Mouse (Mus musculus): ENCODE results near the gene Gm28374.
"Not testable (repeated sequence)": the region's sequence is repeated elsewhere in the genome, so short reads cannot be mapped to it uniquely, and the experiment has no call there.

Gm28374 gene

DNA sequence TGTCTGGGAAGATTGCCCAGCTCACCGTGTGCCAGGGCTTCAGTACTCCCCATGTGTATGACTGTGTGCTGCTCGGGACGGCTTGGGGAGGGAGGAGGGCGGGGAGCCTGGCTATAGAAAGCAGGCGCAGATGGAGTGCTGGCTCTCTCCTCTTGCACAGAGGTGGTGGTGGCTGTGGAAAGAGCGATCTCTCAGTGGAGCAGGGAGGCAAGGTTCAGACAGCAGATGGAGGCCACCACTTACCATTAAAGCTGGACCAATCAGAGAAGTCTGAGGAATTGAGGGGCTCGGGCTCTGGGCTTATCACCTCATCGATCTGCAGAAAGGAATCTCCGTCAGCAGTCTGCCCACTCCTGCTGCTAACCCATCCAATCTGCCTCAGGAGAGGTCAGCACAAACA lies at the start of gene Gm28374:
Gene Gm28374 (minus strand): TSS at position 101 of the 400 bp plus-strand sequence.
- no peak for DNase-seq (ENCODE audit: low read depth, low spot score)

DNA sequence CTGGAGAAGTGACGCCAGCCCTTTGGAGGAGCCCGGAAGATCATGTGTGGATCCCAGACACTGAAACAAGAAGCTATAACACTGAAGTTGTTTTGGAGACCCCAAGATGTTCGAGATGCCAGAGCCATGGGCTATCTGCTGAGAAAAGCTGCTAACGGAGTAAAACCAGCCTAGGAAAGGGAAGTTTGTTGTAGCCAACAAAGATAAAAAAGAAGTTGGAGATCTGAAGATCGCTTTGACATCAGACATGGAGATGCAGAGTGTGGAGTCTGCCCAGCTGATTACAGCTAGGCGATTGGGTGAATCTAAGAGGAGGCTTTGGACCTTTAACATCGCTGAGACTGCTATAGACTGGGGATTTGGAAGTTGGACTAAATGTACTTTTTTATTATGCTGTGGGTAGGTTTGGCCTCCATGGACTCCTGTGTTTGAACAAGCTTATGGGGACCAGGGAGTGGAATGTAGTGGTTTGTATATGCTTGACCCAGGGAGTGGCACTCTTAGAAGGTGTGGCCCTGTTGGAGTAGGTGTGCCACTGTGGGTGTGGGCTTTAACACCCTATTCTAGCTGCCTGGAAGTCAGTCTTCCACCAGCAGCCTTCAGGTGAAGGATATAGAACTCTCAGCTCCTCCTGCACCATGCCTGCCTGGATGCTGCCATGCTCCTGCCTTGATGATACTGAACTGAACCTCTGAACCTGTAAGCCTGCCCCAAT lies 48.5 kb upstream of the Gm28374 start:
- DNase-seq (ENCODE audit: low read depth, low spot score) = not testable (repeated sequence)

DNA sequence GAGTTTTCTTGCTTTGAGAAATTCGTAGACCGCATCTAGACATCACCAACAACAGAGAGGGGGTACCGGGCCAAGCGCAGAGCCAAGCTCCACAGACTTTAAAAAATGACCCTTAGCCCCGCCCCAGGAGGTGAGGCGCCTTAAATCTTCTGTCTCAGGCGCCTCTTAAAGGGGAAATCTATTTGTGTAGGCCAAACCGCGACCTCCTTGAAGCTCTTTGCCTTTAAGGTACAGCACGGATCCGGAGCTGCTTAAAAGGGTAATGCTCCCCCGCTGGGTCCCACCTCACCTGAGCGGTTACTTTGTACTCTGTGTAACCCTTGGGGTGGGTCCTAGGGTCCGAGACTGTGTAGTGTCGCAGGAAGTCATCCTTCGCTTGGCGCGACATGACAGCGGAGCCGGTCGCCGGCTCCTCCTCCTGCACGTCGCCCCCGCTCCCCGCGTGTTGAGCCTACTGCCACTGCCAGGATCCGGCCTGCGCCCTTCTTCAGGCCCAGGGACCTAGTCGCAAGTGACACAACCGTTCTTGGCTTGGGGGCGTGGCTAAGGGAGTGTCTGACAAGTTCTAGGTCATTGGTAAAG lies 45.8 kb upstream of the Gm28374 start, which contains the start of gene Snx15:
Gene Snx15 (minus strand): TSS at position 545 of the 582 bp plus-strand sequence.
- DNase-seq (ENCODE audit: low read depth, low spot score) = peak; percentile 99

DNA sequence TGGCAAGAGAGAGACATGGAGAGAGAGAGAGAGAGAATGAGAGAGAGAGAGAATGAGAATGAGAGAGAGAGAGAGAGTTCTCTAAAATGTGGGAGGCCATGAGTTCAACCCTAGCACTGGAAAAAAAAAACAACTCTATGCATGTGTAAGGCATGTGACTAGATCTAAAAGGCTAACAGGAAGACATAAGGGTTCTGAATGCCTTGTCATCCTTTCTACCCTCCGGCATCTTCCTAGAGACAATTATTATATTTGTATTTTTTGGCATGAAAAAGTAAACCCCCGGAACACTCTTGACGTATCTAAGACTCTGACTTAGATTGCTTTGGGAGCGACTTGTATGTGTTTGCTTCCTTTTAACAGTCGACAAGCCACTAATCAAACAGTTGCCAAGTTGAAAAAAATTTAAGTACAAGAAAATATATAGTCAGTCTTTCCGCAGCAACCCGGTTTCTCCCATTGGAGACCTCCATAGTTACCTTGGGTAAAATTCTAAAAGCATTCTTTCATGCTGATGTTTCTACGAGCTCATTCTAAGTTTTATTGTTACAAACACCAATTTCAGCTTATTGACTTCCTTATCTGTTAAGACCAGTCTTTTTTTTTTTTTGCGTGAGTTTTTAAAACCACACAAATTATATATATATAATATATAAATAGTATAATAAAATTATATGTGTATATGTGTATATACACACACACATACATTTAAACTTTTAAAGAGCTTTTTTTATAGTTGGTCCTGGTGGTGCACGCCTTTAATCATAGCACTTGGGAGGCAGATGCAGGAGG lies 44.9 kb upstream of the Gm28374 start:
- no peak for DNase-seq (ENCODE audit: low read depth, low spot score)

DNA sequence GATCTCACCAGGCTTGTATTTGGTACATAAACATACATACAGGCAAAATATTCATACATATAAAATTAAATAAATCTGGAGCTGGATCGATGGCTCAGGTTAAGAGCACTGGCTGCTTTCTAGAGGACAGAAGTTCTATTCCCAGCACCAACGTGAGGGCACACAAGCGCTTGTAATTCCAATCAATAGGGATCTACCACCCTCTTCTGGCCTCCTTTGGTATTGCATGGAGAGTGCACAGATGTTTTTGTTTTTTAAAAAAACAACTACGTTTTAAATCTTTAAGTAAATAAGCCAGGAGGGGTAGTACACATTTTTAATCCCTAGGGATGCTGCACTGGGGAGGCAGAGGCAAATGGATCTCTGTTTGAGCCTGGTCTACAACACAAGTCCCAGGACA lies 44.2 kb upstream of the Gm28374 start:
- peak; percentile 87 for DNase-seq (ENCODE audit: low read depth, low spot score)

DNA sequence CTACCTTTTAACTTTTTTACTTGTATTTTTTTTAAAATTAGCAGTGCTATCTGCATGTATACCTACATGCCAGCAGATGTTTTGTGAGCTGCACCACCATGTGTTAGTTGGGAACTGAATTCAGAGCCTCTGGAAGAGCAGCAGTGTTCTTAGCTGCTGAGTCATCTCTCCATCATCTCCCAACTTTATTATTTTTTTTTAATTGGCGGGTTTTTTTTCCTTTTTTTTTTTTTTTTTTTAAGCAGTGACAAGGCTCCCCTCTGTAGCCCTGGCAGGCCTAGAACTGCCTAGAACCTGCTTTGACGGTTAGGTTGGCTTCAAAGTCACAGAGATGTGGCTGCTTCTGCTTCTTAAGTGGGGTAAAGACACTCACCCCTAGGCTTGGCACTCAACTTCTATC lies 42.8 kb upstream of the Gm28374 start:
- DNase-seq (ENCODE audit: low read depth, low spot score) = no peak

DNA sequence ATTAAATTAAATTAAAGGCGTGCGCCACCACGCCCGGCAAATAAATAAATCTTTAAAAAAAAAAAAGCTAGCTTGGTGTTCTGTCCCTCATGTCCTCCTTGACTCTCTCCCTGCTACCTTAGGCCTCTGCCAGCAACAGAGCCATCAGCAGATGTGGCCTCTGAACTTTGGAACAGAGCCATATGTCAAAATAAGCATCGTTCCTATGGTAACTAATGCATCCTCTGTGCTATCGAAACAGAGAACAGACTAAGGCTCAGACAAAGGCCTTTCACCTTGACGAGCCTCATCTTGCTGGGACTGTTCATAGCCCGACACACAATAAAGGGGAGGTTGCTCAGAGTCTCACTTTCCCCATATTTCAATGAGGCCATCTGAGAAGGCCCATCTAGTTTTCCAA lies 41.3 kb upstream of the Gm28374 start:
- DNase-seq (ENCODE audit: low read depth, low spot score) = no peak

DNA sequence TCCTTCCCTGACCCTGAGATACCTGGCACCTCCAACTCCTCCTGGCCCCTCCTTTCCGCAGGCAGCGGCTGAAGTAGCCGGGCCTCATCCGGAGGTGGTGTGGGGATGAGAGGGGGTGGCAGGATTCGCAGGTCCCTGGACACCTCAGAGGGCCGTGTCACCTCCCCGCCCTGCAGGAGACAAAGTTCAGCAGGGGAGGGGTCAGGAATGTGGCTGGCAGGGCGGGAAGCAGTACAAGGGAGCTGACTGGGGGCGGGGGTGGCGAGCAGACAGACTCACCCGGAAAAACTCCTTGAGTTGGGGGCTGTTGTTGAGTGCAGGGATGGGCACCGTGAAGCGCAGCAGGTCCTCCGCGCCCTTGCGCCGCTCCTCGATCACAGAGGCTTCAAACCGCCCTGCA lies 39.7 kb upstream of the Gm28374 start:
- DNase-seq (ENCODE audit: low read depth, low spot score) = peak; percentile 58

DNA sequence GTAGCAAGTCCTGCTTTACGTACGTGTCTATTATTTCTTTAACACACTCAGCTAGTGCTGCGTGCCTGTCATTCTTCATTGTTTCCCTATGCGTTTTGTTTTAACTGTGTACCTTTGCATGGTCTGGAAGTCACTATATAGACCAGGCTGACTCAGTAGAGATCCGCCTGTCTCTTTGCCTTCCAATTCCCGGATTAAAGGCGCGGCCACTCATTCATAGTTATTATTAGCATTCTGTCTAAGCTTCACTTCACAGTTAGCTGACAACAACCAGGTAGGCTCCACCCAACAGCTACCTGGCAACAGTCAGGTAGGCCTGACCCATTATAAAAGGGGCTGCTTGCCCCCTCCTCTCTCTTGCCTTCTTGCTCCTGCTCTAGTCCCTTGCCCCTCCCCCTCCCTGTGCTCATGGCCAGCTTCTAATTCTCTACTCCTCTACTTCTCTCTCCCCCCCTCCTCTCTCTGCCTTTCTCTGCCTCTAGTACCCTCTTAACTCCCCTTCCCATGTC lies 36.7 kb upstream of the Gm28374 start:
- no peak for DNase-seq (ENCODE audit: low read depth, low spot score)

DNA sequence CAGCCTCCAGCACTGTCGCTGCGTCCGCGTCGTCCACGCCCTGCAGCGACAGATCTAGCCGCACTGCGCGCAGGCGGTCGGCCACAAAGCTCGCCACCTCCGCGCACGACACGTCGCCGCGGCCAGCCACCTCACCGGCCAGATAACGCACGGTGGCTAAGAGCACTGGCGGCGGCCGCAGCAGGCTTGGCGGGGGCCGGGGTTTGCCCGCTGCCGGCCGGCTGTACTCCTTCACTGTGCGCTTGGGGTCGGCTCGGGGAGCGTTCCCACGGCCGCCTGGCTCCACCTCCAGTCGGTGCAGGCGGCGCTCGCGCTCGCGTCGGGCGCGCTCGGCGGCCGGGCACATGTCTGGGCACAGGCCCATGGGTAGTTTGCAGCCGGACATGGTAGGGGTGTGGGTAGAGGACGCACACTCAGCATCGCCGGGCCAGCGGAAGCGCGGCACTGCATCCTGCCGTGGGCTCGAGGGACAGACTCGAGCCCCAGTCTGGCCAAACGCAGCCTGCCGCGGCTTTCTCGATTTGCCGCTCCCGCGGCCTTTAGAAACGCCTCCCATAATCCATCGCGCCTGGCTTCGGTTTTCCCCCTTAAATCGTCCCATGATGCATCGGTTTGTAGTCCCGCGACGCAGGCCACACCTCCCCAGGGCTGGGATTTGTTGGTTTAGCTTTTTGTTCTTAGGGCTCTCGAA lies 36.1 kb upstream of the Gm28374 start, which contains the start of gene Sac3d1:
Gene Sac3d1 (minus strand): TSS at position 665 of the 691 bp plus-strand sequence.
- DNase-seq (ENCODE audit: low read depth, low spot score) = peak; percentile 97

DNA sequence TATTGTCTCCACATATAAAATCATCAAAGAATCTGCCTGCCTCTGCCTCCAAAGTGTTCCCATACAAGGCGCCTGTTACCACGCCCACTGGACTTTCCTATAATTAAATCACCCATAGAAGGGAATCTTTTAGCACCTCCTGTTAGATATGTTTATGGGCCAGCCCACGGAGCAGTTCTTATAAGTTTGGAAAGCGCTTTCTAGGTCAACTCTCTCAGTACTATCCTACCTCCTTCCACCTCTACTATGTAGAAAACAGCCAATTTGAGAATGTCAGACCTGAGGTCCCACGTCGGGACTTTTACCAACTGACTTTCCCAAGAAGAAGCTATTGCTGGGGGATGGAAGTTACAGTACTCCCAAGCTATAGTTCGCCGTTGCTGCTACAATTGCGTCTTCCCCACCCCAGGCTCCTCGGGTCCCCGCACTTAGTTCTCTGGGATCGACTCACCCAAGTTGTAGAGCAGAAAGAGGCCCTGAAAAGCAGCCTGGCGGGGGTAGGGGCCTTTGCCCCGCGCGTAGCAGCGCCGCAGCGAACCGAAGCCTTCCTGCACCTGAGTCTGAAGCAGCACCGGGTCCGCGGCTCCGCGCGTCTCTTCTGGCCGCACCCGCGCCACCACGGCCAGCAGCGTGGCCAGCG lies 35.4 kb upstream of the Gm28374 start:
- DNase-seq (ENCODE audit: low read depth, low spot score) = peak; percentile 20

DNA sequence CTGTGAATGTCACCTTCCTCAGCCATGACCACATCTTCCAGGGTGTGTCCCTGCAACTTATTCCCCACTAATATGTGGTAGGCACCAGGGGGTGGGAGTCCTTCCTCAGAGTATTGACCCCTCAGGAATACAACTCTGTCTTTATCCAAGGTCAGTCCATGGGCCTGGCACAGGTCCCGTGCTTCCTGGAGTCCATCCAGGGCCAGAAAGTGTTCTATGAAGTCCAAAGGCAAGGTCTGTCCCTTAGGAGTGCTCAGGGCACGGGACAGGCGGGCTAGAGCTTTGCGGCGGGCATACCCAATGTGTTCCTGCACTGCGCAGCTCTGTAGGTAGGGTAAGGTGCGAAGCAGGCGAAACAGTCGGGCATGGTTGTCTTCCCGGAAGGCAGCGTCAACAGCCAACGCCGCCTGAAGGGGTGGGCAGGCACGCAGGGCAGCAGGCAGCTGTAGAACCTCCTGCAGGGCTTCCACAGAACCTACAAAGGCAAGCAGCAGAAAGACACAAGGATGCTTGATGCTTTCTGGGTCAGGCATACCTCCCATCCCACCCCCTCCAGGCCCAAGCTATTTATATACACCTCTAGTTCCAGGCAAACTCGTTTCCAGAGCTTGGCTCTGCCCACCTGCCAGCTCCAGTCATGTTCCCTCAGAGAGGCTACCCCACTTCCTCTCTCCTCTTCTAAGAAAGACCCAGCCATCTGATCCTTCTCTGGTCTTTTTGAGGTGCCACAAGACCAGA lies 34.2 kb upstream of the Gm28374 start:
- no peak for DNase-seq (ENCODE audit: low read depth, low spot score)

DNA sequence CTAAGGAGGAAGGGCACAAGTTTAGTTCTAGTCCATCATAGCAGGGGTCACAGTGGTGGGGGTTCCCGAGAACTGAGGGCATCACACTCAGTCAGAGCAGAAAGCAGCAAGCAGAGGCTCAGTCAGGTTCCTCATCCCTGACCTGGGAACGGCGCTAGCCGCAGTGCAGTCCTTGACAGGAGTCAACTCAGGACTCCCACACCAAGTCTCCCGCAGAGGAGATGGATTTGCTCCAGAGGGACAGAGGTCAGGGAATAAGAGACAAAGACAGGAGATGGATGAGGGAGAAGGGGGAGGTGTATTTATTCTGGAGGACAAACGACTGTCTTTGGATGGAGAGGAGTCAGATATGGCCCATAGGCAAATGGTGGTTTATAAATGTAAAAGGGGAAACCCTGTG lies 31.1 kb upstream of the Gm28374 start:
- DNase-seq (ENCODE audit: low read depth, low spot score) = no peak

DNA sequence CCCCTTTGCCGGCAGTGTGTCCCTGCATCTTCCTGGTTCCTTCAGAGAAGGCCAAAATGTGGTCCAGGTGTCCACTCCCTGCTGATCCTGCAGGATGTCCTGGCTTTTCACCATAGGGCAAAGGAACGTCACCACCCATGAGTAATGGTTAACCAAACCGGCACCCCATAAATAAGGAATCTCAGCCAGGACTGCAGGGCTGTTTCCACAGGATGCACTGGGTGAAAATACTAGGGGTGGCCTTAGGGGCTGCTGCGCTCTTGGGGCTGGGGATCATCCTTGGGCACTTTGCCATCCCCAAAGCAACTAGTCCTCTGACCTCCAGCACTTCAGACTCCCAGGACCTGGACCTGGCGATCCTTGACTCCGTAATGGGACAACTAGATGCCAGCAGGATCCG lies 23.5 kb upstream of the Gm28374 start, which contains the start of gene Naaladl1:
Gene Naaladl1 (plus strand): TSS at position 197 of the 400 bp plus-strand sequence.
- no peak for DNase-seq (ENCODE audit: low read depth, low spot score)

DNA sequence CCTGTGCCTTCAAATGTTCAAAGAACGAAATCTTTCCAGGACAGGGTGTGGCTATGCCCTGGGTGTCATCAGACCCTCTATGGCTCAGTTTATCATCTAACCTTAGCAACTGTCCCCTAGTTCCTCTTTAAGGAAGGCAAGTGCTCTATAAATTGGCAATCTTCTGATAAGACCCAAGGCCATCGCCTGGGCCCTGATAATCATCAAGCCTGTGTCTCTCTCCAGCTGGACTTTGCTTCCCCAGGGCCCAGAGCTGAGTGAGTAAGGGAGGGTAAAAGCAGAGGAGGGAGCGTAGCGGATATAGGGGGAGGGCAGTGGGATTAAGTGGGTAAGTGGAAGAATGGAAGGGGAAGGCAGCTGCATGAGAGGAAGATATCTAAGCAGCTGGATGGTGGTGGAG lies 22.4 kb upstream of the Gm28374 start:
- DNase-seq (ENCODE audit: low read depth, low spot score) = no peak

DNA sequence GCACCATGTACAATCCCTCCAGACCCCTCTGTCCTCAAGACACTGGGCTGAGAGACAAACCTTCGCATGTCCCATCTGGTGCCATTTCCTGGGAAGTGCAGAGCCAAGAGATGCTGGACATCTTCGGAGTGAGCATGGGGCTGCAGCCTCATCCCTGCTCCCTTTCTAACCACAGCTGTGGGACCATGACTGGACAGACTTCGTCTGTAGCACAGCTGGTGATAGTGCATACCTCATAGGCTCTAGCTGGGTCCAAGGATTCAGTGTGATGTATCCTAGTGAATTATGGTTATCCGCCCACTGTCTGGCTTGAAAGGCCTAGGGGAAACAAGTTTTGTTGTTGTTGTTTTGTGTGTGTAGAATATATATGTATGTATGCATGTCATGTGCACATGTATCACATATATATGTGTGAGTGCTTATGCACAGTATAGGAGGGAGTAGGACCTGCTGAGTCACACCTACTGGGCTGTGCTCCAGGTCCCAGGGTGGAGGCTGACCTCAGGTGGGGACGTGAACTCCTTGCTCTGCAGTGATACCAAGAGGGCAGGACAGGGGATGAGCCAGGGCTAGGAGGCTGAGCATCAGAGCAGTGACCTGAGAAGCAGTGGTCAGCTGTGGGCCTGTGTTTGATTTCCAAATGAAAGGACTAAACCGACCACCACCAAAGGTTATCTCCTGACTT lies 20.3 kb upstream of the Gm28374 start:
- DNase-seq (ENCODE audit: low read depth, low spot score) = no peak

DNA sequence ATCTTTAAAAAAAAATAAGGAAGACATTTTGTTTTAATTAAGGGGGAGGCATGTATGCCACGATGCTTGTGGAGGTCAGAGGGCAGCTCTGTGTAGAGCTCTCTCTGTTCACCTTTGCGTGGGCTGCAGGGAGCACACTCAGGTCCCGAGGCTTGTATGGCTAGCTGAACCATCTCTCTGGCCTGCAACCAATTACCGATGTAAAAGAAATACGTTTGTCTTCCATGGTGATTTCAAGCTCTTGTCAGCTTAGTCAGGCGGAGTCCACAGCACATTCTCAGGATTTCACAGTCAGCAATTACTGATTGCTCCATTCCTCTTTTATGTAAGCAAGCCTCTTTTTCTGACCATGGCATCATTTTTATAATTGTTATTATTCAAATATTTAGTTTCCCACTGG lies 19.1 kb upstream of the Gm28374 start:
- no peak for DNase-seq (ENCODE audit: low read depth, low spot score)

DNA sequence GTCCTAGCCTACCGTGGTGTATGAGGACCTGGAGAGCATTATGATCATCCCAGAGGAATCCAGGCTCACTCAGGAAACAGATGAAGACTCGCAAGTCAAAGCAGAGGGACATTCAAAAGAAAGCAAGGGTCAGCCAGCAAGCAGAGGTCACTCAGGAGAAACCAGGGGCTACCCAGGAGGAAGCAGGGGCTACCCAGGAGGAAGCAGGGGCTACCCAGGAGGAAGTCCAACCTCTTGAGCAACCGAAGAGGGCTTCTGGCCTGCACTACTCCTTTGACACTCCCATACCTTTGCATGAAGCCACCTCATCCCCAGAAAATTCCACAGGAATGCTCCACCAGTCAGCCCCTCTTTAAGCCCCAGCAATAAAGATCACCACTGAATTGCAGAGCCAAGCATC lies 15.8 kb upstream of the Gm28374 start:
- no peak for DNase-seq (ENCODE audit: low read depth, low spot score)

DNA sequence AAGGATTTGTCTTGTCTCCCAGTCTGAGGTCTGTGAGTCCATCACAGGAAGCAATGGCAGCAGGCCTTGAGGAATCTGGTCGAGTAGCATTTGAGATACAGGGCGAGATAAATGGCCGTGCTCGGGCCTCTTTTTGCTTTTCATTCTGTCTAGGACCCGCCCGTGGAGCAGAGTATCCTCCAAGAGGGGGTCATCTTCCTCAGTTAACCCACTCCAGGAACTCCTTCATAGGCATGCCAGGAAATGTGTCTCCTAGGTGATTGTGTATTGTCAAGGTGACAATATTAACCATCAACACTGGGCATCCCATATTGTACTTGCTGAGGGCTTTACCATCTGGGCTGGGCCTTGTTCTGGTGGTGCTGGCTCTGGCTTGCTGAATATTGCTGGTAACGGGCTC lies 12.1 kb upstream of the Gm28374 start, which contains the start of gene AC131692.1:
Gene AC131692.1 (plus strand): TSS at position 301 of the 400 bp plus-strand sequence.
- no peak for DNase-seq (ENCODE audit: low read depth, low spot score)

DNA sequence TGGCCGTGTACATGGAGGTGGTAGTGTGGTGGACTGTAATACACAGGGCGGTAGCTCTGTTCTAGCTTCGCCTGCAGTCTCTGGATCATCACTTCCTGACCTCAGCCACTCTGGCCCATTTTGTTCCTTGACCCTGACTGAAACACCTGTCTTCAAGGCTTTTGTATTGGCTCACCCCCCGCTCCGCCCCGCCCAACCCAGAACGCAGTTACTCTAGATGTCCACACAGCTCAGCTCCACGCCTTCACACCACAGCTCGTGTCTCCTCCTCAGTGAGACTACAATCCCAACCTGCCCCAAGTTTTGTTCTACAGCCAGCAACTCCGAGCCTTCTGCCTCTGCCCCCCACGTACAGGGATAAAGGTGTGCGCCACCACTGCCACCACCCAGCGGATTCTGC lies 6.8 kb upstream of the Gm28374 start:
- peak; percentile 53 for DNase-seq (ENCODE audit: low read depth, low spot score)

Data from R1 (cell line).